Mouse (Mus musculus): ENCODE data around the gene Asap2.

Gene Asap2

GRCm38 (mm10) chr12:21133031-21133430 is 142.8 kb downstream of the Asap2 start:
- DNase-seq (ENCODE audit: low spot score), result no peak

- DNase-seq (ENCODE audit: low spot score), result peak; percentile 28
Measured at GRCm38 (mm10) chr12:21133972-21134859, 144.0 kb downstream of the Asap2 start.

GRCm38 (mm10) chr12:21135651-21136461 is 145.6 kb downstream of the Asap2 start:
- DNase-seq (ENCODE audit: low spot score), result peak; percentile 39

GRCm38 (mm10) chr12:21136462-21136751 is 146.1 kb downstream of the Asap2 start:
- DNase-seq (ENCODE audit: low spot score), result no peak

GRCm38 (mm10) chr12:21139560-21139959 is 149.3 kb downstream of the Asap2 start:
- DNase-seq (ENCODE audit: low spot score), result no peak

- no peak for DNase-seq (ENCODE audit: low spot score)
Measured at GRCm38 (mm10) chr12:21140153-21140552, 149.9 kb downstream of the Asap2 start.

- DNase-seq (ENCODE audit: low spot score), result no peak
Measured at GRCm38 (mm10) chr12:21140741-21141308, 150.6 kb downstream of the Asap2 start.

GRCm38 (mm10) chr12:21141691-21142300 is 151.5 kb downstream of the Asap2 start:
- no peak for DNase-seq (ENCODE audit: low spot score)

- no peak for DNase-seq (ENCODE audit: low spot score)
Measured at GRCm38 (mm10) chr12:21142489-21143254, 152.4 kb downstream of the Asap2 start.

- DNase-seq (ENCODE audit: low spot score), result no peak
Measured at GRCm38 (mm10) chr12:21144602-21145001, 154.3 kb downstream of the Asap2 start.

- no peak for DNase-seq (ENCODE audit: low spot score)
Measured at GRCm38 (mm10) chr12:21145050-21145449, 154.8 kb downstream of the Asap2 start.

GRCm38 (mm10) chr12:21146826-21147225 is 156.6 kb downstream of the Asap2 start:
- DNase-seq (ENCODE audit: low spot score), result peak; percentile 53

- no peak for DNase-seq (ENCODE audit: low spot score)
Measured at GRCm38 (mm10) chr12:21153279-21153707, 163.0 kb downstream of the Asap2 start.

- DNase-seq (ENCODE audit: low spot score), result no peak
Measured at GRCm38 (mm10) chr12:21155062-21155461, 164.8 kb downstream of the Asap2 start.

- no peak for DNase-seq (ENCODE audit: low spot score)
Measured at GRCm38 (mm10) chr12:21159304-21159703, 169.0 kb downstream of the Asap2 start.

- DNase-seq (ENCODE audit: low spot score), result no peak
Measured at GRCm38 (mm10) chr12:21160327-21160828, 170.1 kb downstream of the Asap2 start.

- DNase-seq (ENCODE audit: low spot score), result no peak
Measured at GRCm38 (mm10) chr12:21161841-21162240, 171.6 kb downstream of the Asap2 start.

- no peak for DNase-seq (ENCODE audit: low spot score)
Measured at GRCm38 (mm10) chr12:21163706-21164105, 173.4 kb downstream of the Asap2 start.

GRCm38 (mm10) chr12:21164251-21164650 is 174.0 kb downstream of the Asap2 start:
- peak; percentile 51 for DNase-seq (ENCODE audit: low spot score)

GRCm38 (mm10) chr12:21165157-21165556 is 174.9 kb downstream of the Asap2 start:
- no peak for DNase-seq (ENCODE audit: low spot score)

GRCm38 (mm10) chr12:21165891-21166342 is 175.7 kb downstream of the Asap2 start:
- no peak for DNase-seq (ENCODE audit: low spot score)

Data from embryo, embryonic 10 days (tissue).